Mouse (Mus musculus) embryo, embryonic 11.5 days (tissue): ENCODE results near the gene Gm13078.

Source experiments
- DNase-seq: peaks from one replicate; pipeline ENCODE4 v3.0.0-alpha.2; 2012; ENCODE audit warnings: low read depth, low spot score

Gene Gm13078

GRCm38 (mm10) chr4:143719155-143719554 lies at the start of gene Gm13078:
Gene Gm13078 (plus strand): TSS chr4:143719455.
- no peak for DNase-seq

- no peak for DNase-seq
Observed at GRCm38 (mm10) chr4:143702611-143703010, 16.6 kb upstream of the Gm13078 start, which contains the start of gene Gm13089. Gene Gm13089 (minus strand): TSS chr4:143702711.
